Mouse (Mus musculus): Measurements from ENCODE around the gene Ttll9.

DNA sequence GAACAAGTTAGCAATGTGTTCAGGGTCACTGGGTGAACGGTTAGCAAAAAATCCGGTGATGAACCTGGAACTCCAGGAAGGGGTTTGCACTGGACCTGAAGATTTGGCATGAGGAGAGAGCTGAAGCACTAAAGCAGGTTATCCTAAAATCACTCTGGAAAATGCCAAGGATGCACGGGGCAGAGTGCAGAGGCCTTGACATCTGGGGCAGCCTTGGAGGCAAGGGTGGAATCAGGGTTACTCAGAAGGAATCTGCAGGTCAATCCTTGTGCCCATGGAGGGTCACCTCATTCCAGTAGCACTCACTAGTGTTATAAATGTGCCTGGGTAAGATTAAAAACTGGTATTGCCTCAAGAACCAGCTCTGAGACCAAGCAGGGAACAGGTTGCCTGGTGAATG is 43.7 kb downstream of the Ttll9 start:
- TF ChIP-seq CTCF (conservative IDR thresholded peaks at IDR 0.05; ENCODE audit: low read length) = no peak
- no peak for TF ChIP-seq POU5F1 (IDR thresholded peaks at IDR 0.05; ENCODE audit: borderline replicate concordance, low read length)

Data from E14TG2a.4 (cell line).